Mouse (Mus musculus): ENCODE data around the gene Ctnnbip1. TPM values are rescaled to one million over a fixed set of nuclear protein-coding genes. Genes with fewer than 3 reads are reported as not detected.

Gene Ctnnbip1
- polyA plus RNA-seq (2016; fragmentation: Nextera tagmentation; extraction: Ambion mirVana) = 54.8 and 56.6 TPM in 2 replicates

DNA sequence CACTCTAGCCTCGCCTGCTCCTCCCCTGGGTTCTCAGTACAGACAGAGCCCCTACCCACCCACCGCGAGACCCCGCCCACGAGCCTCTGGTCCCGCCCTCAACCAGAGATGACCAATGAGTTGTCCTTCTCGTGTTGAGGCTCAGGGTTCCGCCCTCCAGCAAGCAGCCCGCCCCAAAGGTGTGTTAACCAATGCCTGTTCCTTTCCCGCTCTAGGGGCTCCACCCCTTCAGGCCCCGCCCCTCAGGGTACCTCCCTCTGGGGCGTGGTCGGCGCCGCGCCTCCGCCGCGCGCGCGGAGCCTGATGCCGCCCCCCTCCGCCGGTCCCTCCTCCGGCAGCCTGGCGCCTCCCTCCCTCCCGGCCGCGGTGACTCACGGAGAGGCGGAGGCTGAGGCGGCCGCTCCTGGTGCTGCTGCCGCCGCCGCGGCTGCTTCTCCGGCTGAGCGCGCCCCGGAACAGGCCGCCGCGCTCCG, at the start of gene Ctnnbip1:
Ctnnbip1 (plus strand) TSS at position 369 of the 473 bp plus-strand sequence.
- Histone ChIP-seq H3K27me3 (ENCODE audit: low read depth, poor library complexity, severe bottlenecking) (no peaks in the 10 kb centered on the region), H3K27ac (replicated peaks) (peak within 1 kb of the TSS; percentile 89), H3K4me1 (peaks cover 25% of the 10 kb centered on the region), H3K9me3 (replicated peaks) (no peaks in the 10 kb centered on the region), H3K36me3 (no peaks in the 10 kb centered on the region), H3K4me3 (peak within 1 kb of the TSS; percentile 89)
- WGBS = under 1% methylated on average over 44 of the region's 46 CpGs
- DNase-seq (ENCODE audit: low spot score) = peak; percentile 97

DNA sequence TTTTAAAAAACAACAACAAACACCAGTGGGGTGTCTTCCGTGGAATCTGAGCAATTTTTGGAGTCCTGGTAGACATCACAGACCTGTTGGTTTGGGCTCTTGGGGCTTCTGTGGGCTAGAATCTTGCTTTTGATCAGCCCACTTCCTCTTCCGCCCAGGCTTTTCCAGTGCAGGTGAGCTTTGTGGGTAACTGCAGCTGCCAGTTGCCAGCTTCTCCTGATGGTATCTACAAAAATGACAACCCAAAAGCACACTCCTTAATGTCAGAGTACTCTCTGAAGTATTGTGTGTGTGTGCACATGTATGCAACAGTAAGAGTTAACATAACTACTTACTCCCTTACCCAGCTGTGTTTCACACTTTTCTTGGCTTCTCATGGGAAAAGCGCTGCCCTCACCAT, 48.5 kb upstream of the Ctnnbip1 start:
- Histone ChIP-seq H3K4me1 (no peaks in the 10 kb centered on the region), H3K9me3 (replicated peaks) (peaks cover 4% of the 10 kb centered on the region), H3K27ac (replicated peaks) (no peak overlapping the region), H3K36me3 (peaks cover 61% of the 10 kb centered on the region), H3K4me3 (no peak overlapping the region), H3K27me3 (ENCODE audit: low read depth, poor library complexity, severe bottlenecking) (no peaks in the 10 kb centered on the region)
- DNase-seq (ENCODE audit: low spot score) = no peak
- WGBS = 91% methylated on average over 3 of the region's 3 CpGs

DNA sequence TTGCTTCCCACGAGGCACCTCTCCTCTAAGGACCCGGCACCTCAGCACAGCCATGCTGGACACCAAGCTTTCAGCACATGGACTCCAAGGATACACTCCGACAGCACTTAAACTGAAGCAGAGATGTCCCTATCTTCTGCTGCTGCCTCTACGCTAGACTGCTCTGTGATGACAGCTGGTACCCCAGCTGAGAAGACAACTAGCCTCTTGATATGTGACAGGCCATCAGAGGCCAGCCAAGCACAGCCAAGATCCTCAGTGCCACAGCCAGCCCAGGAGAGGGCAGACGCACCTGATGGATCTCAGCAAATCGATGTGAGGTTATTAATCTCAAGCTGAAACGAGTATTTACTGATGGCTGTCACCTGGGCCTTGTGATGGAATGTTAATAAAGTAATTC, 42.9 kb upstream of the Ctnnbip1 start:
- 90% methylated on average over 7 of the region's 7 CpGs for WGBS
- Histone ChIP-seq H3K4me3 (no peak overlapping the region), H3K4me1 (no peaks in the 10 kb centered on the region), H3K9me3 (replicated peaks) (peaks cover 4% of the 10 kb centered on the region), H3K27ac (replicated peaks) (no peak overlapping the region), H3K36me3 (peaks cover 42% of the 10 kb centered on the region), H3K27me3 (ENCODE audit: low read depth, poor library complexity, severe bottlenecking) (no peaks in the 10 kb centered on the region)
- no peak for DNase-seq (ENCODE audit: low spot score)

DNA sequence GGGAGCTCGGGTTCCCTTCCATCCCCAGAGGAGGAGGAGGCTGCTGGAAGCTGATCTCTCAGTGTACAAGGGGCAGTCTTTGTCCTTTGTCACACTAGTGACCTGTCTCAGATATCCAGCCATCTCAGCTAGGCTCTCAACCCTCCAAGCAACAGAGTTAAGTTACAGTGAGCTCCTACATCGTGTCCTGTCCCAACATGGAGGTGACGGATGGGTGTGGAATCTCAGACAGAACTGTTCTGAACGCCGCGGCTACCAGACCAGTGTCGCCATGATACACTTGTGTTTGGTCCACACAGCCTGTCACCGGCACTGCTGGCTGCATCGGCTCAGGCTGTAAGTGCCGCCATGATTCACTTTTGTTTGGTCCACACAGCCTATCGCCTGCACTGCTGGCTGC, 41.0 kb upstream of the Ctnnbip1 start, which contains the start of gene Tmem274:
Tmem274 (plus strand) TSS at position 301 of the 400 bp plus-strand sequence.
- H3K27ac ChIP-seq (replicated peaks) = no peak within 1 kb of the TSS
- no peaks in the 10 kb centered on the region for H3K4me1 ChIP-seq
- 89% methylated on average over 11 of the region's 11 CpGs for WGBS
- no peak for DNase-seq (ENCODE audit: low spot score)
- no peaks in the 10 kb centered on the region for H3K27me3 ChIP-seq (ENCODE audit: low read depth, poor library complexity, severe bottlenecking)
- H3K36me3 ChIP-seq = peaks cover 28% of the 10 kb centered on the region
- H3K4me3 ChIP-seq = no peak within 1 kb of the TSS
- peaks cover 4% of the 10 kb centered on the region for H3K9me3 ChIP-seq (replicated peaks)

DNA sequence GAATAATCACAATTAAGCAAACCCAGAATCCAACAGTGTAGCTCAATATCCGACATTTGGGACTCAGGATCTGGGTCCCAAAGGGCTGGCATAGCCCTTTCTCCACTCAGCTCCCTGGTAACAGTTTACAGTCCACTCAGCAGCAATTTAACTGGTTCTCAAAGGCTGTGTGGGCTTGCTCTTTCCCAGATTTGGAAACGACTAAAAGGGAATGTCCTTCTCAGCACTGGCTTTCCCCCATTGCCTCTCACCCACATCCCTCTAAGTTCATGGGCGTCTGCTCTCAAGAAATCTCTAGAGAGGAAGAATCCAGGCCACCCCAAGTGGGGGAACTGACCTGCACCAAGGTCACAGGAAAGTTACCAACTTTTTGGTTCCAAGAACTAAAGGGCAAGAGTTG, 33.5 kb upstream of the Ctnnbip1 start:
- H3K27me3 ChIP-seq (ENCODE audit: low read depth, poor library complexity, severe bottlenecking) = no peaks in the 10 kb centered on the region
- H3K36me3 ChIP-seq = peaks cover 30% of the 10 kb centered on the region
- no peak for DNase-seq (ENCODE audit: low spot score)
- peak overlapping the region; percentile 80 for H3K4me3 ChIP-seq
- 61% methylated on average over 3 of the region's 3 CpGs for WGBS
- H3K27ac ChIP-seq (replicated peaks) = peak overlapping the region; percentile 89
- peaks cover 31% of the 10 kb centered on the region for H3K4me1 ChIP-seq
- no peaks in the 10 kb centered on the region for H3K9me3 ChIP-seq (replicated peaks)

DNA sequence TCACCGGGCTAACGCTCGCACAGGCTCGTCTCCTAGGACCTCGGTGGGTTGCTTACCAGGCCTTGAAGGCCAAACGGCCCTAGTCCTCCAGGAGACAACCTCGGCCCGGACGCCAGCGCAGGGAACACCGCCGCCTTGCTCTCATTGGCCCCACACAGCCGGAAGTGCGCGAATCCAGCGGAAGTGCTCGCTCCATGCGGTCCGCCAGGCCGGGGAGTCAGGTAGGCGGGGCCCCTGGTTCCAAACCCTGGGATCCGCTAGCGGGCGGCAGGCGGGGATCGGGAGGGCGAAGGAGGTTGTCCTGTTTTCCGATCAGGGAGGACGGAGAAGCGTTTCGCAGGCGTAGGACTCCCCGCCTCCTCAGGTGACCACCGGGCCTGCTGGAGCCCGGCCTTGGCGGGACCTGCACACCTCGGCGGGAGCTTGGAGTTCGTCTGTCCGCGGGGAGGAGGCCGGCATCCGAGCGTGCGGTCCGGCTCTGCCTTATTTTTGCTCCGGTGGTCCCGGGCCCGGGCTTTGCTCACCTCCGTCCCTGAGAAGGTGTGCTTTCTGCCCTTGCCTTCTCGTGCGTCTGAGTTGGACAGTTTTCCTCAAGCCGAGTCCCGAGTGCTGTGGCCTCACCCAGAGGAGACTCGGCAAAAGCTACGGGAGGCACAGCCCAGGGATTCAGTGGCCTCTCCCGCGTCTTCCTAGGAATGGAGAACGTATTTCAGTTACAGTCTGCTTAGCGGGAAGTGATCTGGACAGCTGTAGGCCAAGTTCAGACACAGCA, 32.8 kb upstream of the Ctnnbip1 start, which contains the start of the genes Nmnat1 and Lzic:
Nmnat1 (minus strand) TSS at position 150 of the 772 bp plus-strand sequence.
Lzic (plus strand) TSS at position 177 of the 772 bp plus-strand sequence.
- H3K27me3 ChIP-seq (ENCODE audit: low read depth, poor library complexity, severe bottlenecking) = no peaks in the 10 kb centered on the region
- under 1% methylated on average over 60 of the region's 60 CpGs for WGBS
- H3K4me1 ChIP-seq = peaks cover 31% of the 10 kb centered on the region
- peak within 1 kb of the TSS; percentile 89 for H3K27ac ChIP-seq (replicated peaks)
- peaks cover 37% of the 10 kb centered on the region for H3K36me3 ChIP-seq
- no peaks in the 10 kb centered on the region for H3K9me3 ChIP-seq (replicated peaks)
- peak within 1 kb of the TSS; percentile 80 for H3K4me3 ChIP-seq
- peak; percentile 97 for DNase-seq (ENCODE audit: low spot score)

DNA sequence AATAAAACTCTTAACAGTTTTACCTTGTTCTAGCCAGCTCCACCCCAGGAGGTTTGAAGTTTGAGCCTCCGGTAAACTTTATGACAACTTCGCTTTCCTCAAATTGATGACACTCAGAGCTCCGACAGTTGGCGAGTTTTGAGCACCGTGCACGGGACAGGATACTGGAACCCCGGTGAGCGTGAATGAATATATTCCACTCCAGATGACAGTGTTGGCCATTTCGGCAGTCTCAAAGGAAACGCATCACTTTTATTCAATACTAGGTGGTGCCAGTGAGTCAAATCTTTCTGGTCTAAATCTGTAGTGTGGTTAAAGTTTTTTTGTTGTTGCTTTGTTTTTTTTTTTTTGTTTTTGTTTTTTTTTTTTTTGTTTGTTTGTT, 32.2 kb upstream of the Ctnnbip1 start:
- Histone ChIP-seq H3K36me3 (peaks cover 43% of the 10 kb centered on the region), H3K27ac (replicated peaks) (peak overlapping the region; percentile 89), H3K27me3 (ENCODE audit: low read depth, poor library complexity, severe bottlenecking) (no peaks in the 10 kb centered on the region), H3K9me3 (replicated peaks) (no peaks in the 10 kb centered on the region), H3K4me3 (peak overlapping the region; percentile 80), H3K4me1 (peaks cover 31% of the 10 kb centered on the region)
- WGBS = 2% methylated on average over 10 of the region's 10 CpGs
- no peak for DNase-seq (ENCODE audit: low spot score)

DNA sequence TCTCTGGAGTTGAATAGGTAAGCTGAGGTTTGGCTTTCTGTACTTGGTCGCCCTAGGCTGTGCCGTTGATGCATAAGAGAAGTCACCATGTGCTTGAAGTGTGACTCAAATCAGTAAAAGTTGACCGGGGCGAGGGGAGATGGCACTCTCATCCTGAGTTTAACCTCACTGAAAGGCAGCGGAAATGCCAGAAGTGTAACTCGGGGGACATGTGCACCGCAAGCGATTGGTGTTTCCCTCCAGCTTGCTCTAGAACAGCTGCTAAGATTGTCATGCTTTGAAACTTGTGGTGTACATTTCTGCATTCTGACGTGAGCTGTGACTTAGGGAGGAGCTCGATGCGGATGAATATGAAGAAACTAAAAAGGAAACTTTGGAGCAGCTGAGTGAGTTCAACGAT, 30.3 kb upstream of the Ctnnbip1 start:
- Histone ChIP-seq H3K9me3 (replicated peaks) (no peaks in the 10 kb centered on the region), H3K4me1 (peaks cover 31% of the 10 kb centered on the region), H3K27me3 (ENCODE audit: low read depth, poor library complexity, severe bottlenecking) (no peaks in the 10 kb centered on the region), H3K4me3 (no peak overlapping the region), H3K27ac (replicated peaks) (no peak overlapping the region), H3K36me3 (peaks cover 61% of the 10 kb centered on the region)
- WGBS = 94% methylated on average over 12 of the region's 12 CpGs
- no peak for DNase-seq (ENCODE audit: low spot score)

DNA sequence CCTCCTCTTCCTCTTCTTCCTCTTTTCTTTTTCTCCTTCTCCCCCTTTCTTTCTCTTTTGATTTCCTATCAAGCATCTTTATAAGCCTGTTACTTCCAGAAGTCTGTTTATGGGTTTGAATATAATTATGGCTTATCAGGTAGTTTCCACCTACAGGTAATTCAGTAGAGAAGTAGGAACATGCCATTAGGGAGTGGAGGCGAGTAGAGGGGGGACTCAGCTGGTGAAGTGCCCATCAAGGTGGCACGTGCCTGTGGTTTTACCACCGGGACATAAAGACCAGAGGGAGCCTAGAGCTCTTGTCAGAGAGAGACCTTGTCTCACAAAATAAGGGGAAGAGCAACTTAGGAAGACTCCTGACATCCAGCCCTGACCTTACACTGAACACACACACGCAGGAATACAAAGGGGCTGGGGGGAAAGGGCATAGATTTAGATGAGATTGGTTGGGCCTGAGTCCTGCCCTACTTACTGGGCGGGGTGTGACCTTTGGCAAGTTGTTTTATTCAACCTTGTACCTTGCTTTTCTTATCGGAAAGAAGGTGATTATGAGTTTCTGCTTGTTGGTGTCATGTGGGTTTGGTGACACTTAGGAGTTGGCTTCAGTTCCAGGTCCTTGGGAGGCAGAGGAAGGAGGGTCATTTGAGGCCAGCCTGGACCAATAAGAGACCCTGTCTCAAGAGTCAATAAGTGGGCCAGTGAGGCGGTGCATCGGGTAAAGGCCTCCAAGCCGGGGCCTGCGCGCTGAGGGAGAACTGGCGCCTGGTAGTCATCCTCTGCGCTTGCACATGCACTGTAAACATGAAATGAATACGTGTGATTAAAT, 28.4 kb upstream of the Ctnnbip1 start:
- Histone ChIP-seq H3K36me3 (peaks cover 80% of the 10 kb centered on the region), H3K4me1 (peaks cover 22% of the 10 kb centered on the region), H3K27ac (replicated peaks) (no peak overlapping the region), H3K27me3 (ENCODE audit: low read depth, poor library complexity, severe bottlenecking) (no peaks in the 10 kb centered on the region), H3K9me3 (replicated peaks) (no peaks in the 10 kb centered on the region), H3K4me3 (no peak overlapping the region)
- 94% methylated on average over 14 of the region's 14 CpGs for WGBS
- DNase-seq (ENCODE audit: low spot score) = no peak

DNA sequence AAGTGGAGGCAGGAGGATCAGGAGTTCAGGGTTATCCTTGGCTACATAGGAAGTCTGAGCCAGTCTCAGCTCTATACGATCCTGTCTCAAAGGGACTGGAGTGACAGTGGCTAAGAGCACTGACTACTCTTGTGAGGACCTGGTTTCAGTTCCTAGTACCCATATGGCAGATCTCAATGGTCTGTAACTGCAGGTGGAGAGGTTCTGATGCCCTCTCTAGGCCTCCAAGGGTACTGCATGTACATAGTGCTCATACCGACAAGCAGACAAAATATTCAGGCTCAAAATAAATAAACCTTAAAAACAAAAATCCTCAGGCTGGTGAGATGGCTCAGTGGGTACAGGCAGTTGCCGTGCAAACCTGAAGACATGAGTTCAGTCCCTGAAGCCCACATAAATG, 26.9 kb upstream of the Ctnnbip1 start:
- H3K4me3 ChIP-seq = no peak overlapping the region
- peaks cover 93% of the 10 kb centered on the region for H3K36me3 ChIP-seq
- H3K27ac ChIP-seq (replicated peaks) = no peak overlapping the region
- H3K9me3 ChIP-seq (replicated peaks) = no peaks in the 10 kb centered on the region
- 98% methylated on average over 3 of the region's 3 CpGs for WGBS
- DNase-seq (ENCODE audit: low spot score) = no peak
- H3K27me3 ChIP-seq (ENCODE audit: low read depth, poor library complexity, severe bottlenecking) = no peaks in the 10 kb centered on the region
- H3K4me1 ChIP-seq = peaks cover 16% of the 10 kb centered on the region

DNA sequence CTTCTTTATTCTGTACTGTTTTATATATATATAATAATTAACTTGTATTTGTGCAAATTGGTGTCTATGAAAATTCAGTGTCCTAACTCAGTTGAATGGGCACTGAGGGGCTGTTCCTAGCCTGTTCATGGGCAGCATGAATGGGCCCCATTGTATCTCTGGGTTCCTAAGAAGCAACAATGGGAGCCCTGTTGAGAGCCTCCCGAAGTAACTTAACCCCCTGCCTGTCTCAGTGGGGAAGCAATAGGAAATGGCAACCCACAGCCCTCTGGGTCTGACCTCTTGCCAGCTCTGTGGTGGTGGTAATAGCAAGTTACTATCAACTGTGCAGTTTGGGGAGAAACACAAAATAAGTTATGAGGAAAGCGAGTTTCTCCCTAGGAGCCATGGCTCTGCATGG, 21.4 kb upstream of the Ctnnbip1 start:
- H3K4me1 ChIP-seq = peaks cover 15% of the 10 kb centered on the region
- H3K36me3 ChIP-seq = peaks cover 94% of the 10 kb centered on the region
- peak overlapping the region; percentile 73 for H3K27ac ChIP-seq (replicated peaks)
- no peak overlapping the region for H3K4me3 ChIP-seq
- H3K27me3 ChIP-seq (ENCODE audit: low read depth, poor library complexity, severe bottlenecking) = no peaks in the 10 kb centered on the region
- no peaks in the 10 kb centered on the region for H3K9me3 ChIP-seq (replicated peaks)
- WGBS = 21% methylated on average over 2 of the region's 2 CpGs
- peak; percentile 22 for DNase-seq (ENCODE audit: low spot score)

DNA sequence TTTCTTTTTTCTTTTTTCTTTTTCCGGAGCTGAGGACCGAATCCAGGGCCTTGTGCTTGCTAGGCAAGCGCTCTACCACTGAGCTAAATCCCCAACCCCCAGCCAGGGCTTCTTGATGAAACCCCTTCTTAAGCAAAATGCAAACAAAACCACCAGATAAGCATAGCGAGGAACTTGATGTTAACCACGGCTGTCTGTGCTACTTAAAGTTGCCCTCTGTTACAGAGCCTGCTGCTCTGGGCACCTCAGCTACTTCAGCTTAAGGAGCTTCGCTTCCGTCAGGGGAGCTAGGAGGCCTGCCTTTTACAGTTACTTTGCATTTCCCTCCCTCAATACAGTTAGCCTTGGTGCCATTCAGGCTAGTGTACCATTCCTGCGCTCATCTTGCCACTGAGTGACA, 19.1 kb upstream of the Ctnnbip1 start:
- Histone ChIP-seq H3K9me3 (replicated peaks) (no peaks in the 10 kb centered on the region), H3K4me3 (no peak overlapping the region), H3K36me3 (peaks cover 87% of the 10 kb centered on the region), H3K27me3 (ENCODE audit: low read depth, poor library complexity, severe bottlenecking) (no peaks in the 10 kb centered on the region), H3K27ac (replicated peaks) (no peak overlapping the region), H3K4me1 (peaks cover 15% of the 10 kb centered on the region)
- no peak for DNase-seq (ENCODE audit: low spot score)
- 75% methylated on average over 8 of the region's 8 CpGs for WGBS

All from midbrain, embryonic 10.5 days (tissue).